Mouse (Mus musculus): ENCODE measurements at regions not wholly inside any gene's neighbourhood (a gene's known extent, or its start where the extent isn't known, plus 50 kb on each side); places are given as distances from the start of the nearest gene placed in this dataset.

GRCm38 (mm10) chr7:66490073-66490472 is 62.8 kb upstream of the Aldh1a3 start:
- no peak for TF ChIP-seq CTCF (IDR thresholded peaks at IDR 0.05; ENCODE audit: borderline replicate concordance, insufficient read depth, low read length)
- TF ChIP-seq POLR2A (IDR thresholded peaks at IDR 0.05; ENCODE audit: low read depth, low read length) = no peak
